Mouse (Mus musculus) natural killer cell, adult 2 months (primary cell): Measurements from ENCODE around the gene Olfr203.
"Not testable (repeated sequence)": the region's sequence is repeated elsewhere in the genome, so short reads cannot be mapped to it uniquely, and the experiment has no call there.

Experiments
- DNase-seq, 2 experiments: peaks; one replicate each; pipeline ENCODE4 v3.0.0; 2022; ENCODE audit warnings: low spot score in 2 of 2

Gene Olfr203

DNA sequence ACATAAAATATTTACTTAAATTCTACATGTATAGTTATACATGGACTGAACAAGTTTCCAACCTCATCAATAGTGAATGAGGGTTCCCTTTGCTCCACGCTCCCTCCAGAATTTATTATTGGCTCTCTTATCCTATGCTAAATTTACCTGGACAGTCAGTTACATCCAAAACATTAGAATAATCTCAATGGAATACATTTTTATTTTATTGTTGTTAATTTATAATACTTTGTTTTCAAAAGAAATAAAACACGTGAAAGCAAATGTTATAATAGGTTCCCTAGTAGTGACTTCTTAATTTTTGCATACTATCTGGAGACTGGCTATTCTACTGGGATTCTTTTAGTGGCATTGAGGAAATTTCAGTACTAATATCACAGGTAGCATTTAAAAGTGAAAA is at the start of gene Olfr203:
TSS of gene Olfr203 (plus strand) at position 301 of the 400 bp plus-strand sequence.
- no peak for DNase-seq

DNA sequence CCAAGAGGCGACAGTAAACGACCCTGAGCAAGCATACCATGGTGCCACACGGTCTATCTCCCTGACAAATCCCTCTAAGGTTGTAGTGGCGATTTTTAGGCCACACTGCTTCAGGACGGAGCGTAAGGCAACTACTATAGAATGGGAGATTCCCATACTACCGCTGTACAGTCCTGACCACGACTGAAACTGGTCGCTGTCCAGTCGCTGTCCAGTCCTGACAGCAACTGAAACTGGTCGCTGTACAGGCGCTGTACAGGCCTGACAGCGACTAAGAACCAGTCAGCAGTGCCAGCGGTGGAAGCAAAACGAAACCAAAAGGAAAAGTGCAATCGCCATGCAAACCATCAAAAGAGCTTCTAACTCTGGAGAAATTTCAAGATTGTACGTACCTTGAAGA is 49.0 kb upstream of the Olfr203 start:
- no peak for DNase-seq

DNA sequence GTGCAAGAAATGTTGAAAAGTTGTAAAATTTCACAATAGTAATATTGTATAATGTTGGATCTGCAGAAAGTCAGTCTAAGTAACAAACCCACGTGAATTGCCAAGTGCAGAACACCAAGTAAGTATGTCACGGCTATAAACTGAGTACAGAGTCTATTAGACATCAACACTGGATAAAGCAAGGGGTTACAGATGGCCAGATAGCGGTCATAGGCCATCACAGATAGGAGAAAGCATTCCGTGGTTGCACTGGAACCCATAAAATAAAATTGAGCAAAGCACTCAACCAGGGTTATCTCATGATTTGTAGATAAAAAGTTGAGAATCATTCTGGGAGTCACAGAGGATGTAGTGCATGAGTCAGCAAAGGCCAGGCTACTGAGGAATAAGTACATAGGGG is 29.6 kb upstream of the Olfr203 start:
- DNase-seq = not testable (repeated sequence)

DNA sequence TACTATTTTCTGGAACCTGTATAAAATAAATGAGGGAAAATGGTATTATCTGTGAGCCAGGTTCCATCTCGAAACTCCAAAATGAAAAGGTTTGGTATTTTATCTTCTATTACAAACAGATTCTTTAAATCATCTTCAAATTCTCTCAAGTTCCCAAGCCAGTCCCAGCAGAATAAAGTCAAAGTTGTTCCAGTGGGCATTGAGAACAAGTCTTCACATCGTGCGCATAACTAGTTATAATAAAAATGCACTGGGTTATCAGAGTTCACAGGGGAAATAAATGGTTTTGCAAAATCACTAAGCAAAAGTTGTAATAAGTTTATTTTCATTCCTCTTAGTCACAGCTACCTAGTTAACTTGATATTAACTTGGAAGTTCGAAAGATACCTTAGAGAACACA is 26.1 kb upstream of the Olfr203 start, which contains the start of gene Olfr201:
TSS of gene Olfr201 (minus strand) at position 101 of the 400 bp plus-strand sequence.
- DNase-seq = not testable (repeated sequence)

DNA sequence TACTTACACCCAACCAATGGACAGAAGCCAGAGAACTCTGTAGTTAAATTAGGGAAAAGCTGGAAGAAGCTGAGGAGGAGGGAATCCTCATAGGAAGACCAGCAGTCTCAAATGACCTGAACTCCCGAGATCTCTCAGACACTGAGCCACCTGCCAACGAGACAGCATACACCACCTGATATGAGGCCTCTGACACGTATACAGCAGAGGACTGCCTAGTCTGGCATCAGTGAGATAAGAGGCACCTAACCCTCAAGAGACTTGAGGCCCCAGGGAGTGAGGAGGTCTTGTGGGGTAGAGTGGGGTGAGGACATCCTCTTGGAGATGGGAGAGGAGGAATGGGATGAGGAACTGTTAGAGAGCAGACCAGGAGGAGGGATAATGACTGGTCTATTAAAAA is 18.1 kb upstream of the Olfr203 start:
- DNase-seq = no peak

DNA sequence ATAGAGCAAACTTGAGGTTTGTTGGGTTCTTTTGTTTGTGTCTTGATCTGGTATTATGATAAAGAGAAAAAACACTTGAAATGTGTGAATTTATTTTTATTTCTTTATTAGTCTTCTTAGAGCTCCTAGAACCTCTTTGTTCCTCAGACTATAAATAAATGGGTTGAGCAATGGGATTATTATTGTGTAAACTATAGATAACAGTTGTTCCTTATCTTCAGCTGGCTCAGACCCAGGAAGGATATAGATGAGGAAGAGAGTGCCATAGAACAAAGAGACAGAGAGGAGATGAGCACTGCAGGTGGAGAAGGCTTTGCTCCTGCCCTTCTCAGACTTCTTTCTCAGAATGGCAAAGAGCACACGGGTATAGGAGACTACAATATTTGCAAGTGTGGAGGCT is 15.2 kb upstream of the Olfr203 start:
- DNase-seq = no peak

DNA sequence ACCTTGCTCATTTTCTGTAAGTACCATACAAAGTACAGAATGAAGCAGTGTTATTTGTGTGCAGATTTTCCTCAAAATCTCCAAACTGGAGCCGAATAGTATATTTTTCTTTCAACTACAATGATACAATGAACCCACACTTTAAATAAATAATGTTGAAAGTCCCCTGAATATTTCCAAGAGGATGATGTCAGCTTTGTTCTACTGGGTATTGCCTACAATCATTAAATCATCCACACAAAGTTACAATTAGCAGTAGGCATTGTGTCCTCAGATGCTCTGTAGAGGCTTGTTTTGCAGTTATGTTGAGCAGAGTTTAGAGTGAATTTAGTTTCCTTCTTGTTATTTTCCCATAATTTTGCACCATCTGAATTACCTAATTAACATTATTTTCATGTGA is 12.0 kb upstream of the Olfr203 start, which contains the start of gene Olfr202:
TSS of gene Olfr202 (minus strand) at position 101 of the 400 bp plus-strand sequence.
- no peak for DNase-seq

DNA sequence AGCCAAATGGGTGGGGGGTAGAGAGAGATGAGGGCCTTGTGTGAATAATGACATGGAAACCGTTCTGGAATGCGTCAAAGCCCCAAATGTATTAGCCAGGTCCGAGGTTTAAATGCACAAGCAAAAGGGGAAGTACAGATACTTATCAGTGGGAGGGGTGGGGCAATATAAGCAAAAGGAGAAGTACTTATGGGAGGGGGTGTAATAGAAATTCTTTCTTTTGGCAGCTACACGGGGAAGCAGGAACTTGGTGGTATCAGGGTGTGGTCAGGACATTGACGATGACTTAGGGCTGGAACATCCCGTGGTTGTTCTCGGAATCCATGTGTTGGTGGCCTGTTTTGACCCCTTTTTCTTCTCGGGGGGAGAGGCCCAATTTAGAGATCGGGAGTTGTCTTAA is 11.1 kb upstream of the Olfr203 start:
- DNase-seq = not testable (repeated sequence)

DNA sequence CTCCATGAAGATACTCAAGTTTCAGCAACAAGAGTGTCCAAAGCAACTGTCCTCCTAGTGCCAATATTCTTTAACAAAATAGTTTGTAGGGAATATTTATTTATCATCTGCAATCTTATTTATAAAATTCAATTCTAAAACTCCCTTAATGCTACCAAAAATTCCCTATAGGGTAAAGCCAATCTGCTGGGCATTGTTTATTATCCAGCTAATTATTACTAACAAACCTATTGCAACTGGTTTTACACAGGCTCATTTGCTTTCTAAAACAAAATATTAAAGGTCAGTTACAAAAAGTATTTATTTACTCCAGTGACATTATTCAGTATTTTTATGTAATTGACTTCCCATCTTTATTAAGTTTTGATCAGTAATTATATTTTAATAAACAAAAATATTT is 19.5 kb downstream of the Olfr203 start, which contains the start of gene Olfr204:
TSS of gene Olfr204 (minus strand) at position 101 of the 400 bp plus-strand sequence.
- DNase-seq = no peak

DNA sequence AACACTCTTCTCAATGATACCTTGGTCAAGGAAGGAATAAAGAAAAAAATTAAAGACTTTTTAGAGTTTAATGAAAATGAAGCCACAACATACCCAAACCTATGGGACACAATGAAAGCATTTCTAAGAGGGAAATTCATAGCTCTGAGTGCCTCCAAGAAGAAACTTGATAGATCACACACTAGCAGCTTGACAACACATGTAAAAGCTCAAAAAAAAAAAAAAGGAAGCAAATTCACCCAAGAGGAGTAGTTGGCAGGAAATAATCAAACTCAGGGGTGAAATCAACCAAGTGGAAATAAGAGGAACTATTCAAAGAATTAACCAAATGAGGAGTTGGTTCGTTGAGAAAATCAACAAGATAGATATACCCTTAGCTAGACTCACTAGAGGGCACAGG is 24.6 kb downstream of the Olfr203 start:
- DNase-seq = not testable (repeated sequence)

DNA sequence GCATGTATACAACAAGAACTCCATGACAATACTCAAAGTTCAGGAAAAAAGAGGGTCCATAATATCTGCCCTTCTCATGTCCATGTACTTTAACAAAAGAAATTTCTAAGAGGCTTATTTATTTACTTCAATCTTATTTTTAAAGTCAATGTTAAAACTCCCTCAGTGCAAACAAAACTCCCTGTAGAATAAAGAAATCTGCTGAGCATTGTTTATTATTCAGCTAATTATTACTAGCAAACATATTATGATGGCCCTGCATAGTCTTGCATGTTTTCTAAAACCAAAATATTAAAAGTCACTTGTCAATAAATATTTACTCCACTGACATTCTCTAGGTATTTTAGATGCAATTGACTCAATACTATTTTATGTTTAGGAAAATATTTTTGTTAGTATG is 32.4 kb downstream of the Olfr203 start, which contains the start of gene Olfr205:
TSS of gene Olfr205 (minus strand) at position 101 of the 400 bp plus-strand sequence.
- no peak for DNase-seq

DNA sequence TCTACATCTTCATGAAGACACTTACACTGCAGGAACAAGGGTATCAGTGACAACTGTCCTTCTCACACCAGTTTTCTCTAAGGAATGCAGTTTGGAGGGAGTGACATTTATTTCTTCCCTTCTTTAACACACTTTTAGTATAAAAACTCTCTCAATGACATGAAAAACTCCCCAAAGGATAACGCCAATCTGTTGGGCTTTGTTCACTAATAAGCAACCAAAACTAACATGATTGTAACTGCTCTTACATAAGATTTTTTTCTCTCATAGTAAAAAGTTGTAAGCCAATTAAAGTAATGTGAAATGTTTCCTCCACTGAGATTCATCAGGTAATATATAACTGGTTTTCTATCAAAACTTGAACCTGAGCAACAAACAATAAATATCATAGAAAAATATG is 50.5 kb downstream of the Olfr203 start, which contains the start of gene Olfr206:
TSS of gene Olfr206 (minus strand) at position 101 of the 400 bp plus-strand sequence.
- no peak for DNase-seq
